Mouse (Mus musculus) kidney, adult 8-10 months (tissue): Measurements from ENCODE around the gene Txlnb.
A peak's percentile ranks its signal among the peaks of the same experiment; 100 is the strongest.
"Not testable (repeated sequence)": the region's sequence is repeated elsewhere in the genome, so short reads cannot be mapped to it uniquely, and the experiment has no call there.

Experiments used
- DNase-seq, 2 experiments: peaks; one replicate each; pipeline ENCODE4 v3.0.0; 2022

The Txlnb gene

DNA sequence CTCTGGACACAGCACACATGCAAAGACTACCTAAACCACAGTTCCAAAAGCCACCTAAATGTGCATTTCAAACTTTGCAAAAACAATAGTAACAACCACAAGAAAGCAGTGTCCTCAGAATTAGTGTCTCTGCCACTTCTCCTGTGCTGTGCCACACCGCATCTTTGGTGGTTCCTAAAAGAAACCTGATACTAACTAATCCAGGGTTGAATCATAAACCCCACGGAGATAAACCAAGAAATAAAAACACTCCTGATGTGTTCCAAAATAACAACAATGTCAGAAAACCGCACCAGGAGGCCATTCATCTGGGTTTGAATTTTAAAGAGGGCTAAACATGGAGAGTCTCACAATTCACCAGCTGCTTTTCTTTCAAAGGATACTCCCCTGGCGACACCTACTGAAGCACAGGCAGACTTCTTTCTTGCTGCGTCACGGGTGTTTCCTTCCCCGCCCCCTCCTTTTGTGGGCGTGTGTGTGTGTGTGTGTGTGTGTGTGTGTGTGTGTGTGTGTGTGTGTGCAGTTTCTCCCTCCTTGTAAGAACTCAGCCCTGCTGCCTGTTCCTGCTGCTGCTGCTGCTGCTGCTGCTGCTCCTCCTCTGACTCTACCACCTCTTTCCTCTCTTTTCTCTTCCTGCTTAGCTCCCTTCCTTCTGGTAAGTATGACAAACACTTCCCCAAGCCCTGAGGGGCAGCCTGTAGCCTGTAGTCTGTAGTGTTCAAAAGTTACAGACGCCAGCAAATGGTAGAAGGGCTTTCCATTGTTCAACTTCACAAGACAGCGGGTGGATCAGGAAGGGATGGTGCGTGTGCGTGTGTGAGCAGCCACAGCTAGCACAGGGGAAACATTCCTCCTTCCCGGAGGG, at the start of gene Txlnb:
TSS of gene Txlnb (plus strand) at position 460 of the 865 bp plus-strand sequence.
- peak; percentile 11 to 53 for DNase-seq

DNA sequence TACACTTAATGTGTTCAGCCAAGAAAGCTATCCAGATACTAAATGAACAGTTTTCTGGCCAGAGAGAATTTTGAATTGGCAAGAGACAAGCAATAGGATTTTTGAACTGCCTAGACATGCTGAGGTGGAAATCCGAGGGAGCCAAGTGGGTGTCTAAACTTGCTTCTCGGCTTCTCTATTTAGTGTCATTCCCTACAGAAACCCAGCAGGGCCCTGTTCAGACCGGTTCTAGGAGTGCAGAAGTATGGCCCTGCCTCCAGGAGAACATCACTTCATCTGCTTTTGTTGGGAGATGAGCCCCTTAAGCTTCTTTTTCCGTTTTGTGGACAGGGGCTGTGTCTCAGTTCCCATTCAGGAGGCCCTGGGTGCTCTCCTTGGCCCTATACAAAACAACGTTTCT, 43.5 kb upstream of the Txlnb start:
- DNase-seq = no peak

DNA sequence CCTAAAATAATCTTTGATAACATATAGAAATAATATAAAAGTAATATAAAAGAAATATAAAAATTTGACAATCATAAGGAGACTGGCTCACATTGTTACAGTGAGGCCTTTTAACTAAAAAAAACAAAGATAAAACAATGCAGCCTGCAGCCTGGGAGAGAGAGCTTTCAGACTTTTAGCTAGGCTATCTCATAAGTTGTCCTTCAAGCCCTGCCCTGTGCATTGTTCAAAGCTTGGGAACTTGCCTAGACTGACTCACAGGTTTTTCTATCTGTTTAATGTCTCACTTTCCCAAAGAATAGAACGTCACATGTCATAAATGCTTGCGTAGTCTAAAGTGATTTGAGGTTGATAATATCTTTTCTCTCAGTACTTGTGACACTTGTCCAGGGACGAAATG, 36.3 kb upstream of the Txlnb start:
- no peak for DNase-seq

GRCm38 (mm10) chr10:17760750-17761613, 35.0 kb upstream of the Txlnb start:
- DNase-seq = no peak

- no peak for DNase-seq
Observed at GRCm38 (mm10) chr10:17761652-17762051, 34.4 kb upstream of the Txlnb start.

- no peak for DNase-seq
Observed at GRCm38 (mm10) chr10:17762946-17763345, 33.1 kb upstream of the Txlnb start.

- no peak for DNase-seq
Observed at GRCm38 (mm10) chr10:17769856-17770255, 26.2 kb upstream of the Txlnb start.

GRCm38 (mm10) chr10:17772364-17772763, 23.7 kb upstream of the Txlnb start:
- peak in 1 of 2 experiments; percentile 3 for DNase-seq

DNA sequence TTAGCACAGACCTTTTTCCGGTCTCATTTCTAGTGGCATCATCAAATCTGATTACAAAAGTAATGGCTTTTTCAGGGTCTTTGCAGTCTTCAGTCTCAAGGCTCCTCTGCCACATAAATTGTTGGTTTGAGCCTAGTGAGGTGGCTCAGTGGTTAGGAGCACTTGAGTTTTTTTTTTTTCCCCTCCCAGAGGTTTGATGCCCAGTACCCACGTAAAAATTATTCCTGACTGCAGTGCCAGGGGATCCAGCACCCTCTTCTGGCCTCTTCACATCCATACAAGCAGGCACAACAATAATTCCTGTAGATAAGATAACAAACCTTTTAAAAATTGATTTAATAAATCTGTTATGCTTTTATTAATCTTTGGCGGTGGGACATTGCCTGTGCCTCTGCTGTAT, 21.7 kb upstream of the Txlnb start:
- DNase-seq = no peak

- DNase-seq = no peak
Observed at GRCm38 (mm10) chr10:17775079-17775478, 20.9 kb upstream of the Txlnb start.

- not testable (repeated sequence) for DNase-seq
Observed at GRCm38 (mm10) chr10:17776684-17777083, 19.3 kb upstream of the Txlnb start.

DNA sequence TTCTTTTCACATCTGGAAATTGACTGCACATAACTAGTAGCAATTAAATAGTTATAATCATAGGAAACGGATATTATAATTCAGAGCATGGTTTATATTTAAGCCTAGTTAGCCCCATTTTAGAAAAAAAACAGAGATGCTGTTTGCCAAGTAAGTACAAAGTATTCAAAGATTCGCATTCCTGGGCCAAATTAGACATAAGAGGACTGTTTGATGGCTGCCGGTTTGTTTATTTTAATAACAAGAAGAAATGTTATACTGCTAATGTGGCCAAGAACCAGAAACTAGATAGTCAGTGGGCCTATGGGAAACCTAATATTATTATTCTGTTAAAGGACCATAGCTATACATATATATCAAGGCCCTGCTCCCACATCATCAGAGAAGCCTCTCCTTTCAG, 9.3 kb upstream of the Txlnb start:
- DNase-seq = no peak

DNA sequence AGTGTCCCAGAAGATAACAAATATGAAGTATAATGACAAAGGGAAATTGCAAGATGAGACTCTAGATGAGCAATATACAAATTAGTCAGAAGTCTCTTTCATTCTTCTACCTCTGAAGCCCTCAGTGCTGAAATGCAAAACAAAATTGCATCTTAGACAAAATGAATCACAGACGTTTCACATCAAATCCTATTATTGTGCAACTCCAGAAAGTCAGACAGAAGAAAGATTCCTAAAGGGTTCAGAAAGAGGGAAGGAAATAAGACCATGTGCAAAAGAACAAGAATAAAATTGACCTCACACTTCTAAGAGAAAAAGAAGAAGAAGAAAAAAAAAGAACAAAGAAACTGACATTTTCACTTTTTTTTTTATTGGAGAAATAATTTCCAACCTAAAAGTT, 8.1 kb upstream of the Txlnb start:
- no peak for DNase-seq

GRCm38 (mm10) chr10:17788347-17788746, 7.7 kb upstream of the Txlnb start:
- no peak for DNase-seq

GRCm38 (mm10) chr10:17793926-17794325, 2.1 kb upstream of the Txlnb start:
- DNase-seq = no peak

DNA sequence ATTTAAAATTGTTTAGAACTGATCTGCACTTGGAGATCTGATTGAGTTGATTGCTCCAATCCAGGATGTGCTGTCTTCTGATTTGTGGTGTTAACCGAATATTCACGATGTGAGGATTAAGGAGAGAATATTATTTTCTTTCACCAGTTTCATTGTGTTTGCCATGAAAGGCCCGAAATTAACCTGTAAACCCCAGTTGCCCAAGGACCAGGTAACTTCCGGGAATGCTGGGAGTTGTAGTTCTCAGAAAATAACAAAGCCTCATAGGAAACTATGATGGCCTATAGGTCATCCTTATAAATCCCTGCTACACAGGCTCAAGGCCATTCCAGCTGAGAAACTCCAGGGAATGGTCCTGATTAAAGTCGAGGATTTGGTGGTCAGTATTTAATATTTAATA, 1.6 kb upstream of the Txlnb start:
- no peak for DNase-seq

GRCm38 (mm10) chr10:17795227-17795626, 799 bp upstream of the Txlnb start:
- DNase-seq = no peak

DNA sequence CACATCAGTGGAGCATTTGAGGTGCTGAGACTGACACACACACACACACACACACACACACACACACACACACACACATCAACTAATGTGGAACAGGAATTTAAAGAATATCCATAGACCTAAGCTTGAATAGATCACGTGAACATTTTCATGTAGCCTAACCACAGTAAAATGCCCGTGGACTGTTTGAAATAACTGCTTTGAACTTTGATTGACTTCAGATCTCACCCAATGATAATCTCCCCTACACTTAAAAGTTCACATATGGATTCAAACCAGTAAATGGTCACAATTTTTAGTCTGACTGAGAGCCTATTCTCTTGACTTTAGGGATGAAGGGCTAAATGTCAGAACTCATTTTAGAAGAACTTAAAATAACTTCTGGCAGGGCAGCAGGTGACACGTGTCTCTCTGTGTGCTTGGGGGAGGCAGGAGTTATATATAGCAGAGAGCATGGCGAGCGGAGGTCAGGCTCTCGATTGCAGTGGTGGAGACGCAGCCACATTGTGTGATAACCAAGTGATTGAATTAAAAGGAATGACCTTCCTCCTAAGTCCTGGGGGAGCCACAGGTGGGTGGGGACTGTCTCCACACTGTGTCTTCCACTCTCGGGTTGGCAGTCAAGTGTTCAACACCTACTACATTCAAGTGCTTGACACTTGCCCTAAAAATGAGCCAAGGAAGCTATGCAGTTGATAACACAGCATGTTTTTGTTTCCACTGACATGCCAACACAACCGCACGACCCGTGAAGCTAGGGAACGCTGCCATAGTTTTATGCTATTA, 1.0 kb downstream of the Txlnb start:
- no peak for DNase-seq

- DNase-seq = no peak
Observed at GRCm38 (mm10) chr10:17797681-17798080, 1.7 kb downstream of the Txlnb start.

DNA sequence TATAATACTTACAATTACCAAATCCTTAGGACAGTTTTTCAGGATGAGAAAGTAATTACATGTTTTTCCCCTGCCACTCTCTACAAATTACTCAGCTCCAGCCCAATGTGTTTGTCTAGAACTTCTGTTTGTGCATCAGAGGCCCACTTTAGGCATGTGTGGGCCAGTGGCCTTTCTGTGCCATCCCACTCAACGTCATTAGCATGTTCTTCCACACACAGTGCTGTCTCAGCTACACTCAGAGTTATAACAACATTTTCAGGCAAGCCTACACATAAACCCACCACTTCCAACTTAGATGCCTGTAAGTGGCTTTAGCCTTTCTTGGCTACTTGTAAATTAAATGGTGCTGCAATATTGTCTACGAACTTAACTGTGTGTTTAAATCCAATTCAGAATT, 5.8 kb downstream of the Txlnb start:
- DNase-seq = no peak

- DNase-seq = no peak
Observed at GRCm38 (mm10) chr10:17808526-17808925, 12.5 kb downstream of the Txlnb start.

DNA sequence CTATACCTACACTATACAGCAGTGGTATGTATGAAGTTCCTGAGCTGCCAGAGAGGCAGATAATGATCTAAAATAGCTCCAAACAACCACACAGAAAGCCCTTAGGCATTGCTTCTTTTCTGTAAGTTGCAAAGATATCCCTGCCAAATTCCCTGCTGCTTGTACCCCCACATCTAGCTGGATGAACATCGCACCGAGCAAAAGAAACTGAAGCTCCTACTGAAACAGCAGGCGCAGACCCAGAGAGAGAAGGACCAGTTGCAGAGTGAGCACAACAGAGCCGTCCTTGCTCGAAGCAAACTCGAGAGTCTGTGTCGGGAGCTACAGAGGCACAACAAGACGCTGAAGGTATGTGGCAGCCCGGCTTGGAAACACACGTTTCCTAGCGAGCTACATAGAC, 19.0 kb downstream of the Txlnb start:
- no peak for DNase-seq

DNA sequence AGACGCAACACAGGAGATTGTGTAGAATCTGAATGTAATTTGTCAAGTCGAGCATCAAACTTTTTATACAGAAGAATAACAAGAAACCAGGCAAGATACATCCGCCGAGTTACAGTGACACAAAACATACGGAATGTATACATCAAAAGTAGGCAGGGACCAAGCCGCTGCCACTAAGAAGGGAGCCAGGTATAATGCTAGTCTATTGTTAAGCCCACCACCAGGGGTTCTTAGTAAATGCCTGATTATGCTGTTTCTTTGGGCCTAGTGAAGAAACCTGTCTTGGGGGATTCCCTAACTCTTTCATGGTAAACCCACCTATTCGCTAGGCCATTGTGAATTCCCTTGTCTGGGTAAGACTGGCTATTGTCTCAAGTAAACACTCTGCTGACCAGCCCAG, 24.4 kb downstream of the Txlnb start:
- DNase-seq = not testable (repeated sequence)
